Mouse (Mus musculus): ENCODE results near the gene Fuk.

GRCm38 (mm10) chr8:110877862-110878261 is 24.4 kb downstream of the Fuk start:
- TF ChIP-seq GATA1 (IDR thresholded peaks at IDR 0.05; ENCODE audit: borderline replicate concordance, low read length): no peak
- no peak for TF ChIP-seq FLI1 (IDR thresholded peaks at IDR 0.05; ENCODE audit: low read length)
